Mouse (Mus musculus): ENCODE results near the gene Vmn1r213.

DNA sequence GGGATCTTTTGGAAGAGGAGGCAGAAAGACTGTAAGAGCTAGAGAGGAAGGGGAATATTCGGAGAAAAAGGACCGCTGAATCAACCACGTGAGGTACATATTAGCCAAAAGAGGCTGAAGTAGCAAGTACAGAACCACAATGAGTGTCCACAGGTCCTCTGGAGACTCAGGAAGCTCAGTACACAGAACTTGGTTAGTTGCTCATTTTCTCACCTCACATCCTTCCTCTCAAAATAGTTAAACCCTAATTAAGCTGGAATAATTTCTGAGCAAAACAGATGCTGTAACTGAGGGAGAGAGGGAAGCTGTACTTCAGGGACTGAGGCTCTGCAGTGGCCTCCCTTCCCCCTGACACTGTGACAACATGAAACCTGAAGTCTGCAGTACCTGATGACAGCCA, 22.7 kb downstream of the Vmn1r213 start, which contains the start of gene Vmn1r214:
- TF ChIP-seq MAX (IDR thresholded peaks at IDR 0.05; ENCODE audit: low read length) (no peak), MXI1 (IDR thresholded peaks at IDR 0.05; ENCODE audit: low read depth, low read length) (no peak), NRF1 (IDR thresholded peaks at IDR 0.05; ENCODE audit: low read depth, low read length) (no peak), IRF4 (IDR thresholded peaks at IDR 0.05; ENCODE audit: low read depth, low read length) (no peak), EP300 (IDR thresholded peaks at IDR 0.05; ENCODE audit: low read length) (no peak), CHD1 (IDR thresholded peaks at IDR 0.05; ENCODE audit: low read depth, low read length) (no peak)

Data from CH12.LX (cell line).